Mouse (Mus musculus) ES-Bruce4 (cell line): Measurements from ENCODE around the gene Mical2.

Experiments used
- CTCF ChIP-seq: IDR thresholded peaks from one replicate; pipeline ENCODE4 v1.8.1; 2011; ENCODE audit warnings: low read depth, low read length
- EP300 ChIP-seq: IDR thresholded peaks from 2 replicates; pipeline ENCODE4 v1.6.1; 2011; ENCODE audit warnings: low read depth, low read length; ENCODE audit not compliant: insufficient read depth

DNA sequence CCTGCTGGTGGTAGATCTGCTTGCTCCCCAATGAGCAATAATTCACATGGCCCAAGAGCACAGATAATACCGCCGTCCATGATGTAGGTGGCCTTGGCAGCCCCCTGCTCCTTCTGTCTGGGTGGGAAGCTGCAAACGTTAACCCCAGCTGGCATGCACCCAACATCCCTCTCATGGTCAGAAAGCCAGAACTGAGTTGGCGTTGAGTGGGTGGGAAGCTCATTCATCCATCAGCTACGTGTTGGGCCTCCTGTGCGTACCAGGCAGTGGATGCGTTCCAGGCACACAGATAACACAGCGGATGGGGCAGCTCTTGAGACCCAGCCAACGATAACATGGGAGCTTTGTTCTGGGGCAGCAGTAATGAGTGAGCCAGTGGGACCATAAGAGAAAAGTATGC, 72.4 kb downstream of the Mical2 start:
- TF ChIP-seq CTCF = no peak
- no peak for TF ChIP-seq EP300
